Mouse (Mus musculus) embryonic facial prominence, embryonic 13.5 days (tissue): Measurements from ENCODE around the gene Ticrr. TPM values are rescaled to one million over a fixed set of nuclear protein-coding genes. Genes with fewer than 3 reads are reported as not detected.

Source experiments
- ATAC-seq: fragments of 200-750 bp; cut with Nextera tagmentation; 2 replicates; pipeline ENCODE4 v1.8.0; 2017; ENCODE audit warnings: low read depth; ENCODE audit not compliant: insufficient number of reproducible peaks, insufficient read depth, low FRiP score, low TSS enrichment
- H3K27ac ChIP-seq: fragments of 300-500 bp; sonication (generic); 2 replicates; pipeline ENCODE4 v1.5.1; 2015; ENCODE audit warnings: moderate library complexity, mild to moderate bottlenecking, inconsistent platforms
- H3K27me3 ChIP-seq: fragments of 300-500 bp; sonication (generic); 2 replicates; pipeline ENCODE4 v1.6.1; 2015; ENCODE audit warnings: mild to moderate bottlenecking, inconsistent platforms
- H3K36me3 ChIP-seq: fragments of 300-500 bp; sonication (generic); 2 replicates; pipeline ENCODE4 v1.6.1; 2015; ENCODE audit warnings: mild to moderate bottlenecking, inconsistent platforms
- H3K4me1 ChIP-seq: fragments of 300-500 bp; sonication (generic); 2 replicates; pipeline ENCODE4 v1.6.1; 2015; ENCODE audit warnings: inconsistent platforms
- H3K4me2 ChIP-seq: fragments of 300-500 bp; sonication (generic); 2 replicates; pipeline ENCODE4 v1.6.1; 2015; ENCODE audit warnings: moderate library complexity, mild to moderate bottlenecking, inconsistent platforms
- H3K4me3 ChIP-seq: fragments of 300-500 bp; sonication (generic); 2 replicates; pipeline ENCODE4 v1.5.1; 2015; ENCODE audit warnings: mild to moderate bottlenecking, inconsistent platforms
- H3K9ac ChIP-seq: fragments of 300-500 bp; sonication (generic); 2 replicates; pipeline ENCODE4 v1.6.1; 2015; ENCODE audit warnings: mild to moderate bottlenecking, inconsistent platforms
- H3K9me3 ChIP-seq: fragments of 300-500 bp; sonication (generic); 2 replicates; pipeline ENCODE4 v1.6.1; 2016; ENCODE audit warnings: inconsistent platforms
- WGBS: fragments of 180-500 bp; shearing (Covaris S2); methylation state at CpG from one replicate; pipeline ENCODE4 v1.1.7; 2015; ENCODE audit warnings: mixed read lengths; 5-methylcytosine and 5-hydroxymethylcytosine counted together
- polyA plus RNA-seq: library from polyadenylated mRNA; unstranded; fragments of >200 nt; fragmentation: Nextera tagmentation; extraction: Ambion mirVana; gene quantifications from 2 replicates; pipeline ENCODE4 v1.2.1, GENCODE M21; 2015

Gene Ticrr
- polyA plus RNA-seq, 1 experiment from 2014 or later, result 10.2 TPM

DNA sequence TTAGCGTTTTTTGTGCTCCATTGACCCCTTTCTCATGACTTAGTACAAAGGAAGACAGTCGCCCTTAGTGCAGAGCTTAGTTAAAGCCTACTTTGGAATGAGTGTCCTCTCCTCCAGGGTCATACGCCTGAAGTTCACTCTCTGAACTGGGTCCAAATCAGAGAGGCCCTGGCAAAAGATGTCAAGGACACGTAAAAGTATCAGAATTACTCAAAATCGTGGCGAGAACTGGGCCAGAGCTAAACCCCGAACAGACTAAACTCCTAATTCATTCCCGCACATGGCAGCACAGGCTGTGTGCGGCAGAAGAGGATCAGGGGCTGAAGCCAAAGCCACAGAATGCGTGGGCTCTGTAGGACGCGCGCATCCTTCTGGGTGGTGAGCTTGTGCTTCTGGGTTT, 71.4 kb downstream of the Ticrr start:
- no peak for ATAC-seq
- peaks cover 11% of the 10 kb centered on the region for H3K36me3 ChIP-seq
- H3K9ac ChIP-seq, result no peak overlapping the region
- no peaks in the 10 kb centered on the region for H3K9me3 ChIP-seq
- no peak overlapping the region for H3K4me2 ChIP-seq
- peaks cover 12% of the 10 kb centered on the region; the same call in 1 of the 2 replicates for H3K27me3 ChIP-seq
- H3K27ac ChIP-seq, result no peak overlapping the region
- WGBS, result 75% methylated on average over 13 of the region's 13 CpGs
- no peaks in the 10 kb centered on the region for H3K4me1 ChIP-seq
- H3K4me3 ChIP-seq, result no peak overlapping the region

DNA sequence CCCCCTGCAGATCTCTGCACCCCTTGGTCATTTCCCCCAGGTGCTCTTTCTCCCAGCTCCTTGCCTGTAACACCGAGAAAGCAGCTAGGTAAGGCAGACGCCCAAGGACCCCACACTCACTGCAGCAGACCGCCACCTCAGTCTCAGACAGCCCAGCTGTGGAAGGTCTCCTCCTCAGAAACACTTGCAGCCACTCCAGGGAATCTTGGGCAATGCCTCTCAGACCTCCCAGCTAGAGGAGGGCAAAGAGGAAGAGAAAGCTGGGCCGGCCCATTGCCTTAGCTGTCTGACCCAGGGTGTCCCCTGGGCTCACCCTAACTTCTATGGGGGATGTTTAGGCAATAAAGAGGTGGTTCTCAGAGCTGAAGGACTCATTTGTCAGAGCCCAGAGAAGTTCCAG, 72.6 kb downstream of the Ticrr start, which contains the start of gene Plin1:
TSS of gene Plin1 (minus strand) at position 282 of the 400 bp plus-strand sequence.
- Histone ChIP-seq H3K4me1 (no peaks in the 10 kb centered on the region), H3K9ac (no peak within 1 kb of the TSS), H3K27ac (no peak within 1 kb of the TSS), H3K27me3 (peaks cover 12% of the 10 kb centered on the region; the same call in 1 of the 2 replicates), H3K36me3 (peaks cover 22% of the 10 kb centered on the region), H3K4me3 (no peak within 1 kb of the TSS), H3K4me2 (no peak within 1 kb of the TSS), H3K9me3 (no peaks in the 10 kb centered on the region)
- 52% methylated on average over 4 of the region's 4 CpGs for WGBS
- ATAC-seq, result no peak

DNA sequence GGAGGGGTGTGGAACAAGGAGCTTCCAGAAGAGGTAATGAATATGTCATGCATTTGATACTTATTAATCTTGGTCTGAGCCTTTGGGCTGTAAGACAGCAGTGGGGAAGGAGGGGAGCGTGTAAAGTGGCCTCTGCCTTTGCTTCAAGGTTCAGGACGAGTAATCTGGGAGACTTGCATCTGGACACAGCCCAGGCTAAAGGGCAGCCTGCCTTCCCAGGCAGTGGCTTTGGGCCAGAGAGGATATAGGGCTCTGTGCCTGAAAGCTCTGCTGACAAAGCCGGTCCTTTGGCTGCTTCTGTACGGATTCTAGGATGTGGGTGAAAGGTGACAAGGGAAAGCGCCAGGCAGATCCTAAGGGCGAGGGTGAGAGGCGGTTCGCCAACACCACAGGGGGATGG, 74.6 kb downstream of the Ticrr start:
- Histone ChIP-seq H3K9me3 (no peaks in the 10 kb centered on the region), H3K9ac (no peak overlapping the region), H3K4me1 (no peaks in the 10 kb centered on the region), H3K27ac (no peak overlapping the region), H3K4me2 (no peak overlapping the region), H3K27me3 (peaks cover 10% of the 10 kb centered on the region; the same call in 1 of the 2 replicates), H3K36me3 (peaks cover 27% of the 10 kb centered on the region), H3K4me3 (no peak overlapping the region)
- 81% methylated on average over 8 of the region's 8 CpGs for WGBS
- ATAC-seq, result no peak

DNA sequence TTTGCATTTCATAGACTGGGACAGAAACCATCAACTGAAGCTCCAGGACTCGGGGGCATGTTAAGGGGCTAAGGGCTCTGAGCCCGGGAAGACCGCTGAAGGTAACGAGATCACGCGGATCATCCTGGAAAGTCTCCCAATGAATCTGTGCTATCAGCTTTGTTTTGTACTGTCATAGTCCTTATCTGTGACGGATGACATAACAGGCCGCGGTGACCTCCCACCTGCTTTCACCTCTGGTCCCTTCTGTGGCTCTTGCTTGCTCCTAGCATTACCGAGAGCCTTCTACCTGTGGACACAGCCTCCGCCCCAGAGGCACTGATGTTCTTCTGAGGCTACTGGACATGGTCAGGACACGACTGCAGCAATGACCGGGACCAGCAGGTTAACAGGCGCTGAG, 76.5 kb downstream of the Ticrr start:
- ATAC-seq, result no peak
- no peak overlapping the region for H3K4me3 ChIP-seq
- no peaks in the 10 kb centered on the region for H3K9me3 ChIP-seq
- no peaks in the 10 kb centered on the region for H3K27me3 ChIP-seq
- 92% methylated on average over 14 of the region's 14 CpGs for WGBS
- no peak overlapping the region for H3K9ac ChIP-seq
- H3K4me1 ChIP-seq, result no peaks in the 10 kb centered on the region
- H3K4me2 ChIP-seq, result no peak overlapping the region
- peaks cover 30% of the 10 kb centered on the region for H3K36me3 ChIP-seq
- H3K27ac ChIP-seq, result no peak overlapping the region

DNA sequence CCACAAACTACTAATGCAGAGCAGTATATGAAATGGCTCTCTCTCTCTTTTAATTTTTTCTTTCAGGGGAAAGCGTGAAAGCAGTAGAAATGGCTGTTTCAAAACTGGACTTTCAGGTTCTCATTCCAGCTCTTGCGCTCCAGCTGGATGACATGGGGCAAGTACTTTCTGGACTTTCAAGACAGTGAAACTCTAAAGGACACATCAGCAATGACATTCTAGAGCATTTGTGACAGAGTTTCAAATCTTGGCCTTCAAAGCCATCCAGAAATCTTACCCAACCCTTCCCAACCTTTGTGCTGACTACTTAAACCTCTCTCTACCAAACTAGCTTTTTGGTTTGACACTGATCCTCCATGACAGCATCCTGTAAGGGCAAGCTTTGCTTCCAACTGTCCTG, 78.9 kb downstream of the Ticrr start:
- Histone ChIP-seq H3K27ac (no peak overlapping the region), H3K9me3 (no peaks in the 10 kb centered on the region), H3K4me2 (no peak overlapping the region), H3K36me3 (peaks cover 30% of the 10 kb centered on the region), H3K27me3 (no peaks in the 10 kb centered on the region), H3K9ac (no peak overlapping the region), H3K4me3 (no peak overlapping the region), H3K4me1 (peaks cover 6% of the 10 kb centered on the region)
- no peak for ATAC-seq
- 93% methylated on average over 2 of the region's 2 CpGs for WGBS

DNA sequence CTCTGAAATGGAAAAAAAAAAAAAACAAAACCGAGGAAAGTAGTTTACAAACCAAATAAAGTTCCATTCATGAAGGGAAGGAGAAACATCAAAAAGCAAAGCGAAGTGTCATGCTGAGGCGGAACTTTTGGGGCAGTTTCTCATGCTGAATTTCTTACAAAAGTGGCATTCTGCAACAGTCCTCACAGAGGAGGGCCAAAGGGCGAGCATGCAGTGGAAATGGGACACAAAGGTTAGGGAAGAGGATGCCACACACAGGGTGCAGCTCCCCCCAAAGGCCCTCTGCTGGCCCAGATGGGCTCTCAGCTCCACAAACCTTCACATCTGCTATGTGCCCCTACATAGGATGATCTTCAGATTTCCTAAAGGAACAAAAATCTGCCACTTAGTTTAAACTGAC, 80.3 kb downstream of the Ticrr start:
- Histone ChIP-seq H3K4me2 (no peak overlapping the region), H3K27me3 (no peaks in the 10 kb centered on the region), H3K9me3 (no peaks in the 10 kb centered on the region), H3K36me3 (peaks cover 21% of the 10 kb centered on the region), H3K4me3 (no peak overlapping the region), H3K27ac (no peak overlapping the region), H3K9ac (no peak overlapping the region), H3K4me1 (peaks cover 6% of the 10 kb centered on the region)
- no peak for ATAC-seq
- 85% methylated on average over 4 of the region's 4 CpGs for WGBS

DNA sequence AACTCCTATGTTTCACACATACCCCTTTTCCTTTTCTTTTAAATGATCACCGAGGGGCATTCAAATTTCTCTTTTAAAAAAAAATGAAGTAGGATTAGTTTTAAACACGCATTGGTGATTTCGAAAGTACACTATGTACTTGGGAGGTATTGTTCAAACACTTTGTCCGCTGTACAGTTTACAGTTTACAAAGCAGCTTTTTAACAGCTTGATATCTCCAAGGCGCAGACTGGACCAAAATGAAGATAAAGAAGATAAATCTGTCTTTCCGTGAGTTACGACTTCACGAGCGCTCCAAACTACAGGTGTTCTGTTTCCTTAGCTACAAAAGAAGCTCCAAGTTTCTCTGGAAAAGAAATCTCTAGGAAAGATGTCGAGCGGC, 82.3 kb downstream of the Ticrr start:
- Histone ChIP-seq H3K27me3 (no peaks in the 10 kb centered on the region), H3K9ac (peak overlapping the region; percentile 80), H3K4me3 (peak overlapping the region; percentile 77), H3K27ac (no peak overlapping the region), H3K36me3 (peaks cover 12% of the 10 kb centered on the region), H3K4me1 (peaks cover 6% of the 10 kb centered on the region), H3K9me3 (no peaks in the 10 kb centered on the region), H3K4me2 (peak overlapping the region; percentile 91)
- 22% methylated on average over 11 of the region's 11 CpGs for WGBS
- no peak for ATAC-seq

DNA sequence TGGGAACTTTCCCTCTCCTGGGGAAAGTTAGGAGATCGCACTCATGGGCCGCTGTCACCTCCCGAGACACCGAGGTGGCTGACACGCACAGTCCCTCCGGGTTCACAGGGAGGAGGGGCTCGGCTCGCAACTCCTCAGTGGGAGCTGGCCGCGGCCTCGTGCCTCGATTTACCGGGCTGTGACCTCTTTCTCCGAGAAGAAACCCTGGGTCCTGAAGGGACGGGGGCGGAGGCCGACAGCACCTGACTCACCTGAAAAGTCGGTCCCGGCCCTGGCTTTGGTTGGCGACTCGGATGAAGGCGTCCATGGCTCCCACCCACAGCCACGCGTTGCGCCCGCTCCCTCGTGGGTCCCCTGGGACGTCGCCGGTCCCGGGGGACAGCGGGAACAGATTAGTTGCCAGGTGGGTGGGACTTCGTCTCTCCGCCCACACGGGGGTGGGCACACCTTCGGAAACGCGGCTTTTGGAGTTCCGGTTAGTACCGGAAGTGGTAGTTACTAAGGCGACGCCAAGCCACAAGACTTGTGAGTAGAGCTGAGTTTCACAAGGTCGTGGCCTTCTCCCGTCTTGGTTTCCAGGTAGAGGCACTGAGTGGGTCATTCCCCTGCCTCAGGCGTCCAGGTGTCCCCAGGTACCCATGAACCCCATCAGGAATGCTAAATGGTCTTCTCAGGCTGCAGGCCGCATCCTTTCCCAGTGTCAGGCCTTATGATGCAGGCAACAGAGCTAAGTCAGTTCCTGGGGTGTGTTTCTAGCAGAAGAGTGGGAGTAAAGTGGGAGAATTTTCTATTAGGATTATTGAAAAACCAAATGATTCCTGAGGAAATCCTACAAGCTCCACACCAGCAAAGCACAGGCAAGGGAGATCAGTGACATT, 82.9 kb downstream of the Ticrr start, which contains the start of the genes Pex11a and Wdr93:
TSS of gene Pex11a (minus strand) at position 473 of the 878 bp plus-strand sequence.
TSS of gene Wdr93 (plus strand) at position 505 of the 878 bp plus-strand sequence.
- H3K9me3 ChIP-seq, result no peaks in the 10 kb centered on the region
- H3K4me3 ChIP-seq, result peak within 1 kb of the TSS; percentile 77
- H3K36me3 ChIP-seq, result peaks cover 5% of the 10 kb centered on the region
- H3K9ac ChIP-seq, result peak within 1 kb of the TSS; percentile 80
- no peaks in the 10 kb centered on the region for H3K27me3 ChIP-seq
- peak within 1 kb of the TSS; percentile 91 for H3K4me2 ChIP-seq
- H3K4me1 ChIP-seq, result peaks cover 6% of the 10 kb centered on the region
- WGBS, result 3% methylated on average over 46 of the region's 46 CpGs
- peak; percentile 82 for ATAC-seq
- no peak within 1 kb of the TSS for H3K27ac ChIP-seq

DNA sequence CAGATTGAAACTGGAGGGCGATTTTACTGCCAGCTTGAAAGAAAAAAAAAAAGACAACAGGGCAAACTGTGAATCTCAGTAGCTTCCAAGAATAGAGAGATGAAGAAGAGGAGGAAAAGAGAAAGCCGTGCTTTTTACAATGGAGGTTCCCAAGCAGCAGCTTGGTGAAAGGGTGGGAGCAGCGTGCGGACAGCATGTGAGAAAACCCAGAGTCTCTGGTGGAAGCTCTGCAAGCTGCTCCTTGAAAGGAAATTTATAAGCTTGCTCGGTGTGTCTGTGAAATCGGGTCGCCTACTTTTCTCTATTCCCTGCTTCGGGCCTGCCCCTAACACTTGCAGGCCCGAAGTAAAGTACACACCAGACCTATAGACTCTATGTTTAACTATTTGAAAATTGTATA, 84.1 kb downstream of the Ticrr start:
- no peak overlapping the region for H3K27ac ChIP-seq
- peaks cover 5% of the 10 kb centered on the region for H3K36me3 ChIP-seq
- no peaks in the 10 kb centered on the region for H3K9me3 ChIP-seq
- H3K4me3 ChIP-seq, result no peak overlapping the region
- 91% methylated on average over 9 of the region's 9 CpGs for WGBS
- H3K9ac ChIP-seq, result no peak overlapping the region
- no peak overlapping the region for H3K4me2 ChIP-seq
- peaks cover 6% of the 10 kb centered on the region for H3K4me1 ChIP-seq
- ATAC-seq, result no peak
- H3K27me3 ChIP-seq, result no peaks in the 10 kb centered on the region

DNA sequence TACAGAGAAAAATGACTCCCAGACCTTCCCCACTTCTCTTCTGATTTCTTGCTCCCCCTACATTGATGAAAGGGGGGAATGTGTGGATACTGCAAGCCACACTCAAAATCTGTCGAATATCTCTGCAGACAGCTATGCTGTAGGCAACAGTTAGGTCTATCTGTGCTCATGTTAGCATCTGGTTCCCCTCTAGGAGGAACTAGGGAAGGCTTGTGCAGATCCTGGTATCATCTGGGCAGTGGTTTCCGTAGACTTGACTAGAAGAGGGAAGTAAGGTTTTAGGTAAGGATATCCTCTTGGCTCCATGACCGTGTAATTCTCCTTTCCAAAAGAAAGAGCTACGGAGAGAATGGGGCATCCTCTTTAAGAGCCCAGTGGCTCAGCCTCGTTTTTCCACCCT, 84.6 kb downstream of the Ticrr start:
- H3K9me3 ChIP-seq, result no peaks in the 10 kb centered on the region
- peaks cover 3% of the 10 kb centered on the region for H3K36me3 ChIP-seq
- H3K9ac ChIP-seq, result no peak overlapping the region
- 76% methylated on average over 5 of the region's 5 CpGs for WGBS
- no peak overlapping the region for H3K27ac ChIP-seq
- peaks cover 6% of the 10 kb centered on the region for H3K4me1 ChIP-seq
- ATAC-seq, result no peak
- H3K4me2 ChIP-seq, result no peak overlapping the region
- no peak overlapping the region for H3K4me3 ChIP-seq
- H3K27me3 ChIP-seq, result no peaks in the 10 kb centered on the region

DNA sequence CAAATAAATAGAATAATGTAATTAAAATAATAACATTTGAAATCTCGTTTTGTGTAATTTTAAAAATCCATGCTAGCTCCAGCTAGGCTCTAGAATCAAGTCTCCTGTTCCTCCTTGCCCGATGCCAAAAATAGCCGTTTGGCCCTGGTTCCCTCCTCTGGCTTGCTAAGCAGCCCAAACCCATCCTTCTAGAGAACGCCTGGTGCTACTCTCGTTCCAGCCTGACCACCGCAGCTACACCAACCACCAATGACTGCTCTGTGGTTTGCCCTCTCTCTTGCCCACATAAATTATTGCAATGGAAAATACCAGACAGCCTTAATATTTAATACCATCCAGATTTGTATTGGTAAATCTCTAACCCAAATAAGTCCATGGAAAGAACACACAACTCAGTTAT, 87.7 kb downstream of the Ticrr start:
- 73% methylated on average over 6 of the region's 6 CpGs for WGBS
- ATAC-seq, result no peak
- H3K4me3 ChIP-seq, result no peak overlapping the region
- H3K36me3 ChIP-seq, result no peaks in the 10 kb centered on the region
- no peak overlapping the region for H3K4me2 ChIP-seq
- H3K9me3 ChIP-seq, result no peaks in the 10 kb centered on the region
- no peak overlapping the region for H3K27ac ChIP-seq
- no peaks in the 10 kb centered on the region for H3K27me3 ChIP-seq
- peaks cover 6% of the 10 kb centered on the region for H3K4me1 ChIP-seq
- no peak overlapping the region for H3K9ac ChIP-seq
